Mouse (Mus musculus) NIH3T3 (cell line): Measurements from ENCODE around the gene Zbtb7b.

Experiments
- DNase-seq: peaks from one replicate; pipeline ENCODE4 v3.0.0-alpha.2; 2012; ENCODE audit warnings: low read depth

The Zbtb7b gene

GRCm38 (mm10) chr3:89337062-89337720, 57.4 kb downstream of the Zbtb7b start:
- peak; percentile 36 for DNase-seq

DNA sequence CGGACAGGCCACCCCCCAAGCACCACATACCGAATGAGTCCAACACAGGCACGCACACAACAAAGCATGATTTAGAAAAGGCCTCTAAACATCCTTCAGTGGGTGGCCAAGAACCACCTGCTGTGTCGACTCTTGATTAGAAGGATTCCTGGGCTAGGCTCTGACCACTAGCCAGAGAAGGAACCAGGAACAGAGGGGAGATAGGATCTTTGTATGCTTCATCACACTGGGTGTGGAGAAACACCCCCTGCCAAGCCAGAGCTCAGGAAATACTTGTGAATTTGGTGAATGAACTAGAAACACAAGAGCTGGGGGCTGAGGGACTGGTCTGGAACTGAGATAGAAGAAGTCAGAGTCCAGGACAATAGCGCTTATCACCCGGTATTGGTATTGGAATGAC, 58.0 kb downstream of the Zbtb7b start:
- DNase-seq = no peak

GRCm38 (mm10) chr3:89333053-89333452, 61.5 kb downstream of the Zbtb7b start:
- no peak for DNase-seq

DNA sequence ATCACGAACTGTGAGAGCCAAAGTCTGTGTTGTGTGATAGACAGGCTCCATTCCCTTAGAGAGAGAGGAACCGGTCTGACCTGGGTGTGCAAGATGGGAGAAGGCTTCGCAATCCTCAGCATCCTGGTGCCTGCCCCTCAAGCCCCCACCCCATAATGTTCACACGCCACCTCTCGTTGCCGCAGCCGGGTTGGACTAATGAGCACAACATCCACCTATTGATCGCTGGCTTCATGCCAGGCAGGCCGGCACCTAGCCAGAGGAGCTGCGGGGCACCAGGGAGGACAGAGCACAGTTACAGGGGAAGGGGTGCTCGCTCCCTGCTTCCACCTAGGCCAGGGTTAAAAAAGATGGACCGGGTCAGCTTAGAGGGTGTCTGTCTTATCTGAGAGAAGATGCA, 62.1 kb downstream of the Zbtb7b start:
- DNase-seq = no peak

- no peak for DNase-seq
Observed at GRCm38 (mm10) chr3:89332013-89332412, 62.6 kb downstream of the Zbtb7b start.

DNA sequence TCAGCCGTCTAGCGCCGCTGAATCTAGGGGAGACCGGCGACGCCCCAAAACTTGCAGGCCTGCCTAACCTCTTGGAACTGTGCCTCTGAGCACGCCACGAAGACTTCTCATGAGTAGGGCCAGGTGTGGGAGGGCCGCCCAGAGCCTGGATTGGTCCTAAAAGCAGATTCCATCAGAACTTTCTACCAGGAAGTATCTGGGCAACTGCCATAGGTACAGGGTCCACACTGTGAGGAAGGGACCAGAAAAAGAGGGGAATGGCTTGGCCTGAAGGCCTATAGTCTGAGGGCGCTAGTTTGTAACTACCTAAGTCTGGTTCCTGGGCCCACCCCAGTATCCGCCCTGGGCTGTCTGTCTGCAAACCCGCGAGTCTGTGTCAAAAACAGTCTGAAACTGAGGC, 63.0 kb downstream of the Zbtb7b start:
- no peak for DNase-seq

DNA sequence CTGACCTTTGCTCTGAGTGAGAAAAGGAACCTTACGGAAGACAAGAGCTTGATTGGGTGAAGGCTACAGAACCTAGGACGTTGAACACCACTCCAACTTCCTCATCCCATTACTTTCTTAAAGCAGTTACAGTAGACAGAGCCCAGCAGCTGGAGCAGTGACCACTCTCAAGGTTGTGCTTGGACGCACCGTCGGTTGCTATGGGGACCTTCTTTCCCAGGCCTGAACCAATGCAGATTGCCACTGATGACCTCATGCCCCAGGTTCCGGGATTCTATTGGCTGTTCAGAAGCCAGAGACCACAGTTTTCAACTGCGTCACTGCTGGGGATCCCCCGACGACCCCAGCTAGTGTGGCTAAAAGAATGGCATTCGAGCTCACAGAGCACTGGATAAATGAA, 63.6 kb downstream of the Zbtb7b start:
- DNase-seq = no peak

GRCm38 (mm10) chr3:89330346-89330745, 64.2 kb downstream of the Zbtb7b start:
- DNase-seq = no peak

DNA sequence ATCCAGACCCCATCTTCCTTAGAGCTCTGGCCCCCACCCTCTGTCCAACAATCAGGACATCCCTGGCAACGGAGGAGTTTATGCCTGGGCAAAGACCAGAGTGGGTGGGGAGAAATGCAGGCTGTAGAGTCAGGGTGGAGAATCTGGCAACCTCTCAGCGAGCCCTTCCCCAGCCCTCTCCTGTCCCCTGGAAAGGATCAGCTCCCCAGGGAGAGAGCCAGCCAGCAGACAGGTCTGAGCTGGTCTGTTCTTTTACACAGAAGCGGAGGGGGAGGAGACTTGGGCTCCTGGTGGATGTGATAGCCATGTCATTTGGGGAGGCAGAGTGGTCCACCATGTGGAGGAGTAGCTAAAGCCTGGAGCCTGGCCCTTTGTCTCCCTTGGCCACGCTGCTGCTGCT, 66.0 kb downstream of the Zbtb7b start:
- DNase-seq = no peak
